ENCODE assay signal across 27 mouse cellular contexts in the genomic region with DNA sequence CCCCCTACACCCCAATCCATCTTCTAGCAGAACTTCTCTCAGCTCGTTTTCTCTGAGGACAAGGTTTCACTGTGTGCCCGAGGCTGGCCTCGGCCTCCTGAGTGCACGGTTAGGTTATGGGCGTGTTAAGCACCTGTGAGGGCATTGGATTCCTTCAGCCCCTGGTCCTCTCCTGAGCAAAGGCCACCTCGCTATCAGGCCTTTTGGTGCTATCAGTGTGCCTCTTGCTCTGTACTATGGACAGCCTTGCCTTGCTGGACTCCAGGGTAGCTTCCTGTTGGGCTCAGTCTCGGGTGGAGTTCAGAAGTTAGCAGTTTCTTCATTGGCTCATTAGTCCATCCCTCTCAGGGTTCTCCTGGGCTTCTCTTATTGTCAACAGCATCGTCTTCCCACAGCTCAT. TPM values are rescaled to one million over a fixed set of nuclear protein-coding genes. Genes with fewer than 3 reads are reported as not detected.
DNase-seq lines count a peak whose midpoint lies in the region; ATAC-seq and TF ChIP-seq lines count a peak whose summit lies in the region.
"Had no signal": no experiment of that assay in that cellular context is flagged by ENCODE, and none has a peak within 500 bp of the region (broad histone marks: within the 10 kb centered on the region; RNA-seq: fewer than 3 reads in every experiment).

No protein-coding gene starts in this region.

- H3K4me2 ChIP-seq in liver, embryonic 16.5 days (ENCODE audit: low read depth, low read length) = no peak overlapping the region
- no peak overlapping the region for H3K4me2 ChIP-seq in liver, postnatal 0 days (ENCODE audit: low read depth, low read length)
- peak overlapping the region; percentile 35 for H3K4me2 ChIP-seq in intestine, postnatal 0 days (replicated peaks; ENCODE audit: low read depth)
- no peak overlapping the region for H3K4me2 ChIP-seq in neural tube, embryonic 15.5 days
- H3K4me2 ChIP-seq: embryonic facial prominence, embryonic 12.5 days; forebrain, embryonic 12.5 days had no signal

- peaks cover 7% of the 10 kb centered on the region for H3K4me1 ChIP-seq in liver, embryonic 16.5 days (ENCODE audit: control insufficient read depth, low read depth, low read length)
- H3K4me1 ChIP-seq in liver, postnatal 0 days (ENCODE audit: insufficient read depth) = peaks cover 14% of the 10 kb centered on the region
- H3K4me1 ChIP-seq in intestine, postnatal 0 days (replicated peaks; ENCODE audit: control insufficient read depth, insufficient read depth, low read length) = 0 out of 2 replicates have a peak, but pooled peaks cover 7% of the 10 kb centered on the region
- peaks cover 14% of the 10 kb centered on the region for H3K4me1 ChIP-seq in neural tube, embryonic 15.5 days

- H3K4me3 ChIP-seq in liver, embryonic 16.5 days (ENCODE audit: low read depth, low read length) = no peak overlapping the region
- no peak overlapping the region for H3K4me3 ChIP-seq in liver, postnatal 0 days (ENCODE audit: low read depth, low read length)
- H3K4me3 ChIP-seq in intestine, postnatal 0 days (ENCODE audit: low read depth, low read length) = no peak overlapping the region
- H3K4me3 ChIP-seq in neural tube, embryonic 15.5 days (replicated peaks) = no peak overlapping the region
- H3K4me3 ChIP-seq: embryonic facial prominence, embryonic 10.5 days; embryonic facial prominence, embryonic 12.5 days; forebrain, embryonic 10.5 days; forebrain, embryonic 12.5 days had no signal

- no peak overlapping the region for H3K27ac ChIP-seq in liver, embryonic 16.5 days (ENCODE audit: low read length)
- H3K27ac ChIP-seq in liver, postnatal 0 days (ENCODE audit: low read depth) = no peak overlapping the region
- H3K27ac ChIP-seq in intestine, postnatal 0 days (ENCODE audit: low read depth, low read length) = peak overlapping the region; percentile 86
- no peak overlapping the region for H3K27ac ChIP-seq in neural tube, embryonic 15.5 days (replicated peaks)
- H3K27ac ChIP-seq: embryonic facial prominence, embryonic 10.5 days; embryonic facial prominence, embryonic 12.5 days; forebrain, embryonic 10.5 days; forebrain, embryonic 12.5 days had no signal

- H3K27me3 ChIP-seq in liver, embryonic 16.5 days (ENCODE audit: control insufficient read depth, insufficient read depth, low read depth, low read length) = no peaks in the 10 kb centered on the region
- H3K27me3 ChIP-seq in liver, postnatal 0 days (ENCODE audit: insufficient read depth, low read length) = no peaks in the 10 kb centered on the region
- H3K27me3 ChIP-seq in intestine, postnatal 0 days (replicated peaks; ENCODE audit: control insufficient read depth, insufficient read depth, low read length) = no peaks in the 10 kb centered on the region
- no peaks in the 10 kb centered on the region for H3K27me3 ChIP-seq in neural tube, embryonic 15.5 days (replicated peaks)
- H3K27me3 ChIP-seq: CH12.LX; embryonic facial prominence, embryonic 12.5 days; forebrain, embryonic 12.5 days; Patski had no signal

- 72% methylated on average over 8 of the region's 8 CpGs for WGBS in liver, embryonic 16.5 days (ENCODE audit: insufficient replicate concordance)
- 68% methylated on average over 8 of the region's 8 CpGs for WGBS in liver, postnatal 0 days (ENCODE audit: insufficient replicate concordance)
- 42% methylated on average over 8 of the region's 8 CpGs for WGBS in intestine, postnatal 0 days
- WGBS in neural tube, embryonic 15.5 days = 87% methylated on average over 8 of the region's 8 CpGs

- no peak for TF ChIP-seq EP300 in liver, postnatal 0 days (IDR thresholded peaks at IDR 0.05; ENCODE audit: low read depth)

- H3K36me3 ChIP-seq in liver, embryonic 16.5 days (ENCODE audit: control insufficient read depth, insufficient read depth) = peaks cover 28% of the 10 kb centered on the region
- H3K36me3 ChIP-seq in liver, postnatal 0 days (replicated peaks; ENCODE audit: insufficient read depth, low read length) = peaks cover 56% of the 10 kb centered on the region
- H3K36me3 ChIP-seq in intestine, postnatal 0 days (ENCODE audit: control insufficient read depth, insufficient read depth) = peaks cover 56% of the 10 kb centered on the region
- peaks cover 61% of the 10 kb centered on the region for H3K36me3 ChIP-seq in neural tube, embryonic 15.5 days

- TF ChIP-seq CTCF in liver, postnatal 0 days (IDR thresholded peaks at IDR 0.05; ENCODE audit: low read depth) = no peak
- TF ChIP-seq CTCF in intestine, postnatal 0 days (IDR thresholded peaks at IDR 0.05; ENCODE audit: low read depth) = no peak

- DNase-seq in heart, adult 11 months = peak; percentile 78
- DNase-seq in heart, adult 18-20 months = no peak
- DNase-seq in liver, postnatal 0 days = no peak
- DNase-seq in yolk sac, embryonic 10.5 days (ENCODE audit: low spot score) = peak; percentile 72
- DNase-seq: adrenal gland, adult 8-10 months; adrenal gland, postnatal 14 days; adrenal gland, postnatal 36 days; B cell, adult 2 months; cerebellum, adult 11-12 months; cerebellum, adult 2 months; cerebellum, adult 9-10 months; cerebellum, postnatal 10 days; cerebellum, postnatal 25 days had no signal

- H3K9me3 ChIP-seq in liver, embryonic 16.5 days (replicated peaks; ENCODE audit: control insufficient read depth, low read length) = no peaks in the 10 kb centered on the region
- no peaks in the 10 kb centered on the region for H3K9me3 ChIP-seq in liver, postnatal 0 days (ENCODE audit: low read length)
- H3K9me3 ChIP-seq in intestine, postnatal 0 days (ENCODE audit: control insufficient read depth) = no peaks in the 10 kb centered on the region
- H3K9me3 ChIP-seq in neural tube, embryonic 15.5 days (replicated peaks) = no peaks in the 10 kb centered on the region
- H3K9me3 ChIP-seq: embryonic facial prominence, embryonic 10.5 days; embryonic facial prominence, embryonic 12.5 days; forebrain, embryonic 10.5 days; forebrain, embryonic 12.5 days; G1E had no signal

- 0 out of 2 replicates have a peak, but pooled peaks have one; percentile 6 for ATAC-seq in liver, embryonic 16.5 days (ENCODE audit: low read depth)
- no peak for ATAC-seq in liver, postnatal 0 days
- peak; percentile 83 for ATAC-seq in intestine, postnatal 0 days
- ATAC-seq in neural tube, embryonic 15.5 days (ENCODE audit: low FRiP score) = no peak
- ATAC-seq in erythroid progenitor cell, adult 5-6 weeks (replicated peaks; ENCODE audit: low FRiP score, poor library complexity, severe bottlenecking) = no peak
- ATAC-seq: activated CD4-positive, CD25-positive, alpha-beta regulatory T cell, adult 4 months; CD4-positive, CD25-positive, alpha-beta regulatory T cell, adult 4 months; forebrain, embryonic 14.5 days; Patski had no signal

- no peak overlapping the region for H3K9ac ChIP-seq in liver, embryonic 16.5 days (ENCODE audit: low read depth, low read length)
- H3K9ac ChIP-seq in liver, postnatal 0 days (replicated peaks) = no peak overlapping the region
- H3K9ac ChIP-seq in intestine, postnatal 0 days (ENCODE audit: low read depth, low read length) = no peak overlapping the region
- no peak overlapping the region for H3K9ac ChIP-seq in neural tube, embryonic 15.5 days (replicated peaks)
- H3K9ac ChIP-seq: embryonic facial prominence, embryonic 12.5 days; forebrain, embryonic 12.5 days had no signal

RNA-seq across cellular contexts. Expression of a gene that starts 3.4 kb away (rescaled TPM):
- total RNA-seq in heart, adult 18-20 months (2021) = 10 to 100 TPM; 32.0 to 32.6 TPM
- polyA plus RNA-seq in liver, embryonic 16.5 days (2015; fragmentation: Nextera tagmentation; extraction: Ambion mirVana) = 78.4 and 82.0 TPM in 2 replicates
- 51.7 and 57.0 TPM in 2 replicates for polyA plus RNA-seq in liver, postnatal 0 days (2015; fragmentation: Nextera tagmentation; extraction: Ambion mirVana)
- 165 and 172 TPM in 2 replicates for polyA plus RNA-seq in intestine, postnatal 0 days (2015; fragmentation: Nextera tagmentation; extraction: Ambion mirVana)
- polyA plus RNA-seq in neural tube, embryonic 15.5 days (2015; fragmentation: Nextera tagmentation; extraction: Ambion mirVana) = 148 and 163 TPM in 2 replicates
- 11.3 and 20.2 TPM in 2 replicates for total RNA-seq in erythroid progenitor cell, adult 5-6 weeks (2015; ENCODE audit: low replicate concordance)
- total RNA-seq in erythroid progenitor cell, adult 5-6 weeks (2017; ENCODE audit: low replicate concordance) = 15.8 and 16.4 TPM in 2 replicates

RNA-seq across cellular contexts. Expression of a gene that starts 20.6 kb away (rescaled TPM):
- total RNA-seq in heart, adult 18-20 months (2021) = 10 to 100 TPM; 60.9 to 62.7 TPM
- polyA plus RNA-seq in liver, embryonic 16.5 days (2015; fragmentation: Nextera tagmentation; extraction: Ambion mirVana) = 55.7 and 56.6 TPM in 2 replicates
- 73.2 and 81.4 TPM in 2 replicates for polyA plus RNA-seq in liver, postnatal 0 days (2015; fragmentation: Nextera tagmentation; extraction: Ambion mirVana)
- 148 and 158 TPM in 2 replicates for polyA plus RNA-seq in intestine, postnatal 0 days (2015; fragmentation: Nextera tagmentation; extraction: Ambion mirVana)
- polyA plus RNA-seq in neural tube, embryonic 15.5 days (2015; fragmentation: Nextera tagmentation; extraction: Ambion mirVana) = 146 and 154 TPM in 2 replicates
- 16.8 and 20.9 TPM in 2 replicates for total RNA-seq in erythroid progenitor cell, adult 5-6 weeks (2015; ENCODE audit: low replicate concordance)
- total RNA-seq in erythroid progenitor cell, adult 5-6 weeks (2017; ENCODE audit: low replicate concordance) = 24.5 and 27.2 TPM in 2 replicates

RNA-seq across cellular contexts. Expression of a gene that starts 20.8 kb away (rescaled TPM):
- total RNA-seq in heart, adult 18-20 months (2021) = under 1 TPM; 0.10 to 0.23 TPM
- 10.4 and 11.6 TPM in 2 replicates for polyA plus RNA-seq in liver, embryonic 16.5 days (2015; fragmentation: Nextera tagmentation; extraction: Ambion mirVana)
- polyA plus RNA-seq in liver, postnatal 0 days (2015; fragmentation: Nextera tagmentation; extraction: Ambion mirVana) = 4.5 and 4.9 TPM in 2 replicates
- polyA plus RNA-seq in intestine, postnatal 0 days (2015; fragmentation: Nextera tagmentation; extraction: Ambion mirVana) = 3.7 and 4.2 TPM in 2 replicates
- 2.3 and 5.3 TPM in 2 replicates for polyA plus RNA-seq in neural tube, embryonic 15.5 days (2015; fragmentation: Nextera tagmentation; extraction: Ambion mirVana)
- total RNA-seq in erythroid progenitor cell, adult 5-6 weeks (2015; ENCODE audit: low replicate concordance) = 3.4 and 15.9 TPM in 2 replicates
- 29.4 and 34.9 TPM in 2 replicates for total RNA-seq in erythroid progenitor cell, adult 5-6 weeks (2017; ENCODE audit: low replicate concordance)

RNA-seq across cellular contexts. Expression of a gene that starts 31.3 kb away (rescaled TPM):
- total RNA-seq in heart, adult 18-20 months (2021) = 10 to 100 TPM; 30.4 to 33.5 TPM
- polyA plus RNA-seq in liver, embryonic 16.5 days (2015; fragmentation: Nextera tagmentation; extraction: Ambion mirVana) = 1.4 and 1.5 TPM in 2 replicates
- polyA plus RNA-seq in liver, postnatal 0 days (2015; fragmentation: Nextera tagmentation; extraction: Ambion mirVana) = 4.2 and 4.4 TPM in 2 replicates
- polyA plus RNA-seq in intestine, postnatal 0 days (2015; fragmentation: Nextera tagmentation; extraction: Ambion mirVana) = 6.3 and 6.7 TPM in 2 replicates
- polyA plus RNA-seq in neural tube, embryonic 15.5 days (2015; fragmentation: Nextera tagmentation; extraction: Ambion mirVana) = 1.1 and 3.2 TPM in 2 replicates
- total RNA-seq in erythroid progenitor cell, adult 5-6 weeks (2015; ENCODE audit: low replicate concordance) = 4.2 and 9.7 TPM in 2 replicates
- total RNA-seq in erythroid progenitor cell, adult 5-6 weeks (2017; ENCODE audit: low replicate concordance) = 2.3 and 2.5 TPM in 2 replicates

RNA-seq across cellular contexts. Expression of a gene that starts 44.3 kb away (rescaled TPM):
- 1 to 10 TPM; 6.1 to 6.9 TPM for total RNA-seq in heart, adult 18-20 months (2021)
- polyA plus RNA-seq in liver, embryonic 16.5 days (2015; fragmentation: Nextera tagmentation; extraction: Ambion mirVana) = 1.9 and 2.6 TPM in 2 replicates
- 2.7 and 2.9 TPM in 2 replicates for polyA plus RNA-seq in liver, postnatal 0 days (2015; fragmentation: Nextera tagmentation; extraction: Ambion mirVana)
- polyA plus RNA-seq in intestine, postnatal 0 days (2015; fragmentation: Nextera tagmentation; extraction: Ambion mirVana) = 8.0 and 8.2 TPM in 2 replicates
- 15.4 and 16.8 TPM in 2 replicates for polyA plus RNA-seq in neural tube, embryonic 15.5 days (2015; fragmentation: Nextera tagmentation; extraction: Ambion mirVana)
- 1.1 and 2.5 TPM in 2 replicates for total RNA-seq in erythroid progenitor cell, adult 5-6 weeks (2015; ENCODE audit: low replicate concordance)
- 0.51 and 2.9 TPM in 2 replicates for total RNA-seq in erythroid progenitor cell, adult 5-6 weeks (2017; ENCODE audit: low replicate concordance)

Comparison
In these comparisons a context has a peak if more than half of its experiments do, and no peak if none do; other contexts are left out.
1. DNase-seq: peak in heart, adult 11 months (single experiment) and yolk sac, embryonic 10.5 days (single experiment); none in heart, adult 18-20 months (0 of 2) and liver, postnatal 0 days (single experiment).
2. ATAC-seq: peak in liver, embryonic 16.5 days (single experiment) and intestine, postnatal 0 days (single experiment); none in liver, postnatal 0 days (single experiment), neural tube, embryonic 15.5 days (single experiment) and erythroid progenitor cell, adult 5-6 weeks (single experiment).